Mouse (Mus musculus) thymus, adult 2 months (tissue): ENCODE data around the gene Ccnjl.

ENCODE experiments used
- CTCF ChIP-seq: fragments of 200-500 bp; IDR thresholded peaks from 2 replicates; pipeline ENCODE4 v1.5.1; 2012; ENCODE audit warnings: mild to moderate bottlenecking, control low read depth, low read length, moderate library complexity, borderline replicate concordance; ENCODE audit not compliant: control insufficient read depth, poor library complexity, insufficient read depth; ENCODE audit errors: extremely low read depth
- POLR2A ChIP-seq: fragments of 200-500 bp; IDR thresholded peaks from 2 replicates; pipeline ENCODE4 v1.6.1; 2012; ENCODE audit warnings: mild to moderate bottlenecking, low read length, control low read depth, moderate library complexity; ENCODE audit not compliant: control insufficient read depth, poor library complexity, insufficient read depth; ENCODE audit errors: extremely low read depth

DNA sequence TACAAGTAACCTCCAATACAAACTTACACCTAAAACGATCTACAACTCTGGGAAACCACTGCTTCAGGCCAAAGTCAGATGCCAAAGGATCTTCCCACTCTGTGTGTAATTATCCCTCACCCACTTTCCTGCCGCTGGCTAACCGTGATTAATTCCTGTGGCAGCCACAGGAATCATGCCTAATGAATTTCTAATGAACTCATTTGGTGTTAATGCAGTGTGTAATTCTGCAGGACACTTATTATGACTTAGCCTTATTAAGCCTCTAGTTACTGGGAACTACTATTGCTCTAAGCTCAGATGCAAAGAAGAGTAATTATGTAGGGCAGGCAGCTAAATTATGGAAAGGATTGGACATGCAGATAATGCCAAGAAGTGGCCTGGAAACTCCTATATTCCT is 79.9 kb downstream of the Ccnjl start:
- TF ChIP-seq CTCF (no peak), POLR2A (no peak)
